Mouse (Mus musculus) heart, postnatal 0 days (tissue): ENCODE measurements at regions not wholly inside any gene's neighbourhood (a gene's known extent, or its start where the extent isn't known, plus 50 kb on each side); places are given as distances from the start of the nearest gene placed in this dataset.

Source experiments
- CTCF ChIP-seq: IDR thresholded peaks from 2 replicates; pipeline ENCODE4 v1.5.1; 2016; ENCODE audit warnings: antibody characterized with exemption, control low read depth, low read depth
- EP300 ChIP-seq: IDR thresholded peaks from 2 replicates; pipeline ENCODE4 v1.6.1; 2016; ENCODE audit warnings: antibody characterized with exemption, low read depth

GRCm38 (mm10) chr10:66956619-66957018 lies 139.3 kb upstream of the Jmjd1c start:
- TF ChIP-seq CTCF (no peak), EP300 (no peak)
